Mouse (Mus musculus) cortical plate, adult 2 months (tissue): ENCODE measurements around the gene Lman2. TPM values are rescaled to one million over a fixed set of nuclear protein-coding genes. Genes with fewer than 3 reads are reported as not detected.
A peak's percentile ranks its signal among the peaks of the same experiment; 100 is the strongest.

Source experiments
- H3K27ac ChIP-seq: fragments of 200-500 bp; 2 replicates; pipeline ENCODE4 v1.5.1; 2012; ENCODE audit warnings: low read length, control low read depth, inconsistent platforms; ENCODE audit not compliant: insufficient read depth
- H3K4me1 ChIP-seq: fragments of 200-500 bp; 2 replicates; pipeline ENCODE4 v1.6.1; 2011; ENCODE audit warnings: low read length; ENCODE audit not compliant: control insufficient read depth, insufficient read depth
- H3K4me3 ChIP-seq: fragments of 200-500 bp; 2 replicates; pipeline ENCODE4 v1.5.1; 2011; ENCODE audit warnings: mild to moderate bottlenecking, low read length, control low read depth; ENCODE audit not compliant: insufficient read depth
- CTCF ChIP-seq: fragments of 200-500 bp; IDR thresholded peaks from 2 replicates; pipeline ENCODE4 v1.5.1; 2011; ENCODE audit warnings: mild to moderate bottlenecking, control low read depth, low read length; ENCODE audit not compliant: insufficient read depth; ENCODE audit errors: extremely low read depth
- POLR2A ChIP-seq: fragments of 200-500 bp; IDR thresholded peaks from 2 replicates; pipeline ENCODE4 v1.6.1; 2011; ENCODE audit warnings: mild to moderate bottlenecking, low read length, control low read depth; ENCODE audit not compliant: insufficient read depth; ENCODE audit errors: extremely low read depth
- polyA plus RNA-seq: library from polyadenylated mRNA; depleted of rRNA; stranded (reverse); fragments of >200 nt; gene quantifications from 2 replicates; pipeline ENCODE4 v1.2.3, GENCODE M21; 2012; rRNA removed

The Lman2 gene
- 53.0 and 57.0 TPM in 2 replicates for polyA plus RNA-seq

GRCm38 (mm10) chr13:55362453-55363060 lies at the start of gene Lman2:
TSS of gene Lman2 (minus strand) at chr13:55362783.
- TF ChIP-seq CTCF = no peak
- TF ChIP-seq POLR2A = peak; percentile 18; the same call in 1 of the 2 replicates
- H3K4me1 ChIP-seq = peaks cover 9% of the 10 kb centered on the region
- peak within 1 kb of the TSS; percentile 91 for H3K4me3 ChIP-seq
- peak within 1 kb of the TSS; percentile 35; the same call in 1 of the 2 replicates for H3K27ac ChIP-seq

GRCm38 (mm10) chr13:55411826-55412225 lies 49.2 kb upstream of the Lman2 start:
- no peaks in the 10 kb centered on the region for H3K4me1 ChIP-seq
- no peak overlapping the region for H3K4me3 ChIP-seq
- no peak overlapping the region for H3K27ac ChIP-seq
- TF ChIP-seq POLR2A = no peak
- no peak for TF ChIP-seq CTCF

- Histone ChIP-seq H3K4me3 (no peak overlapping the region), H3K27ac (no peak overlapping the region), H3K4me1 (peaks cover 10% of the 10 kb centered on the region)
- TF ChIP-seq POLR2A (no peak), CTCF (no peak)
Measured at GRCm38 (mm10) chr13:55408546-55409120, 46.0 kb upstream of the Lman2 start.

- no peak overlapping the region for H3K27ac ChIP-seq
- peaks cover 10% of the 10 kb centered on the region for H3K4me1 ChIP-seq
- H3K4me3 ChIP-seq = no peak overlapping the region
- TF ChIP-seq POLR2A (no peak), CTCF (no peak)
Measured at GRCm38 (mm10) chr13:55407341-55407740, 44.8 kb upstream of the Lman2 start.

GRCm38 (mm10) chr13:55405783-55406390 lies 43.3 kb upstream of the Lman2 start:
- no peak overlapping the region for H3K27ac ChIP-seq
- H3K4me3 ChIP-seq = no peak overlapping the region
- TF ChIP-seq CTCF = no peak
- no peak for TF ChIP-seq POLR2A
- H3K4me1 ChIP-seq = peaks cover 10% of the 10 kb centered on the region

GRCm38 (mm10) chr13:55404853-55405782 lies 42.5 kb upstream of the Lman2 start:
- TF ChIP-seq POLR2A = no peak
- TF ChIP-seq CTCF = peak; percentile 87
- peak overlapping the region; percentile 79 for H3K27ac ChIP-seq
- no peak overlapping the region for H3K4me3 ChIP-seq
- peaks cover 10% of the 10 kb centered on the region for H3K4me1 ChIP-seq

GRCm38 (mm10) chr13:55403935-55404852 lies 41.6 kb upstream of the Lman2 start:
- H3K27ac ChIP-seq = peak overlapping the region; percentile 79
- peak; percentile 50; the same call in 1 of the 2 replicates for TF ChIP-seq POLR2A
- TF ChIP-seq CTCF = no peak
- H3K4me3 ChIP-seq = no peak overlapping the region
- peaks cover 10% of the 10 kb centered on the region for H3K4me1 ChIP-seq

- TF ChIP-seq CTCF = no peak
- H3K4me1 ChIP-seq = peaks cover 10% of the 10 kb centered on the region
- H3K4me3 ChIP-seq = no peak overlapping the region
- no peak overlapping the region for H3K27ac ChIP-seq
Measured at GRCm38 (mm10) chr13:55403266-55403665, 40.7 kb upstream of the Lman2 start.
